Mouse (Mus musculus) erythroblast, embryonic 14.5 days (primary cell): ENCODE measurements around the gene Tph1. TPM values are rescaled to one million over a fixed set of nuclear protein-coding genes. Genes with fewer than 3 reads are reported as not detected.
A peak's percentile ranks its signal among the peaks of the same experiment; 100 is the strongest.

ENCODE experiments used
- H3K27me3 ChIP-seq: 2 replicates; pipeline ENCODE4 v1.6.1; 2012; ENCODE audit warnings: inconsistent platforms; ENCODE audit not compliant: control insufficient read depth
- H3K36me3 ChIP-seq: 2 replicates; pipeline ENCODE4 v1.6.1; 2012; ENCODE audit warnings: mild to moderate bottlenecking, inconsistent platforms; ENCODE audit not compliant: control insufficient read depth
- H3K4me1 ChIP-seq: 2 replicates; pipeline ENCODE4 v1.6.1; 2012; ENCODE audit warnings: inconsistent platforms; ENCODE audit not compliant: control insufficient read depth
- H3K4me3 ChIP-seq: replicated peaks from 2 replicates; pipeline ENCODE3; 2012; ENCODE audit warnings: moderate library complexity, mild to moderate bottlenecking, inconsistent platforms
- H3K9me3 ChIP-seq: 2 replicates; pipeline ENCODE4 v1.6.1; 2012; ENCODE audit warnings: low read length, inconsistent platforms, mixed read lengths; ENCODE audit not compliant: control insufficient read depth
- GATA1 ChIP-seq: IDR thresholded peaks from 2 replicates; pipeline ENCODE4 v1.6.1; 2012; ENCODE audit warnings: low read length, inconsistent platforms, mixed read lengths
- TAL1 ChIP-seq: IDR thresholded peaks from 3 replicates; pipeline ENCODE4 v1.6.1; 2012; ENCODE audit warnings: low read length, inconsistent platforms, mixed read lengths
- polyA plus RNA-seq: library from polyadenylated mRNA; stranded (reverse); fragments of >175 nt; gene quantifications from 2 replicates; pipeline ENCODE4 v1.2.3, GENCODE M21; 2012

Gene Tph1
- polyA plus RNA-seq = not detected in 2 replicates

DNA sequence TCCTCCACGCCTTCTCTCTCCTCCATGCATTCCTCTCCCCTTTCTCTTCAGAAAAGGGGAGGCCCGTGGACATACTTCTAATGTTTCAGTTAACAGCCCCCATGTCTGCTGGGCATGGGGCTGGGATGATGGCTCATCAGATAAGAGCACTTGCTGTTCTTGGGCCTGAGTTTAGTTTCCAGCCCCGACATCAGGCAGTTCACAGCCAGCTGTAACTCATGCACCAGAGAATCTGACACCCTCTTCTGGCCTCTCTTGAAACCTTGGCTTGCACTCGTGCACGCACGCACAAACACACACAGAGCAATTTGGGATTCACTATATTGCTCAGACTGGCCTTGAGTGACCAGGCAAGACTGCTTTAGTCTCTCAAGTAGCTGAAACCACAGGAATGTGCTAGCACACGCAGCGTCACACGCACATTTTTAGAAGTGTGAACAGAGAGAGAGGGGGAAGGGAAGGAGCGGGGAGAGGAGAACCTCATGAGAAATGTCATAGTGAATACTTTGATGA, at the start of gene Tph1:
Gene Tph1, minus strand, starts transcription at position 378 of the 513 bp plus-strand sequence.
- Histone ChIP-seq H3K27me3 (peaks cover 17% of the 10 kb centered on the region), H3K4me3 (no peak within 1 kb of the TSS), H3K36me3 (no peaks in the 10 kb centered on the region), H3K4me1 (no peaks in the 10 kb centered on the region), H3K9me3 (no peaks in the 10 kb centered on the region)
- no peak for TF ChIP-seq GATA1
- no peak for TF ChIP-seq TAL1

GRCm38 (mm10) chr7:46720460-46720859, 48.1 kb upstream of the Tph1 start:
- Histone ChIP-seq H3K4me1 (no peaks in the 10 kb centered on the region), H3K27me3 (no peaks in the 10 kb centered on the region), H3K9me3 (no peaks in the 10 kb centered on the region), H3K4me3 (no peak overlapping the region), H3K36me3 (no peaks in the 10 kb centered on the region)
- no peak for TF ChIP-seq TAL1
- TF ChIP-seq GATA1 = no peak

GRCm38 (mm10) chr7:46719526-46719925, 47.2 kb upstream of the Tph1 start:
- no peaks in the 10 kb centered on the region for H3K27me3 ChIP-seq
- no peaks in the 10 kb centered on the region for H3K36me3 ChIP-seq
- no peak overlapping the region for H3K4me3 ChIP-seq
- H3K9me3 ChIP-seq = no peaks in the 10 kb centered on the region
- TF ChIP-seq GATA1 = no peak
- no peak for TF ChIP-seq TAL1
- H3K4me1 ChIP-seq = no peaks in the 10 kb centered on the region

DNA sequence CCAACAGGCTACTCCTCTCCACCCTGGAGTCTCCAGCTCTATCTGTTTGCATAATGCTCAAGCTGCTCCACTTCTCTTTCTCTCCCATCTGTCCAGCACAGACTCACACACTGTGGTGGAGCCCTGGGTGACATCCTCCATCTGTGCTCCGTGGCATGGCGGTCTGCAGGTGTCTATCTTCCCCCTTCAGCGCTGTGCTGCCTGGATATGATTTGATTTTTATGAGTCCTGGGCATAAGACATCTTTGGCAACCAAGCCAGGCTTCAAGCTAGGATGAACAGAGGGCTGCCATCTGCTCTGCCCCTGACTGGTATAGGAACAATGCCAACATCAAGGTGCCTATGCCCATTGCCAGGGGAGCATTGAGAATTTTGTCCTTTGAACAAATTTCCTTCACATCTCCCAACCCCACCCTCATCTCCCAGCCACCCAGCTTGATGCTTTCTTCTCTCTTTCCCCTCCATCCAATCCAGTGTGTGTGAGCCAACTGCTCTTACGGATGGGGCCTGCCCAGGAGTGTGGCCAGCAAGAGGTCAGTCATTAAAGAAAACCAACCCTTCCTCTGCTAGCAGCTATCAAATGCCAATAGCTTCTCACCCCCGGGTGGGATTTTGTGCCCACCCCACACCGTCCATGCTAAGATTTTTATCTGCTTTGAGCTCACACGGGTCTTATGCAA, 46.4 kb upstream of the Tph1 start:
- TF ChIP-seq GATA1 (no peak), TAL1 (no peak)
- no peaks in the 10 kb centered on the region for H3K27me3 ChIP-seq
- no peaks in the 10 kb centered on the region for H3K9me3 ChIP-seq
- no peak overlapping the region for H3K4me3 ChIP-seq
- H3K4me1 ChIP-seq = no peaks in the 10 kb centered on the region
- no peaks in the 10 kb centered on the region for H3K36me3 ChIP-seq

DNA sequence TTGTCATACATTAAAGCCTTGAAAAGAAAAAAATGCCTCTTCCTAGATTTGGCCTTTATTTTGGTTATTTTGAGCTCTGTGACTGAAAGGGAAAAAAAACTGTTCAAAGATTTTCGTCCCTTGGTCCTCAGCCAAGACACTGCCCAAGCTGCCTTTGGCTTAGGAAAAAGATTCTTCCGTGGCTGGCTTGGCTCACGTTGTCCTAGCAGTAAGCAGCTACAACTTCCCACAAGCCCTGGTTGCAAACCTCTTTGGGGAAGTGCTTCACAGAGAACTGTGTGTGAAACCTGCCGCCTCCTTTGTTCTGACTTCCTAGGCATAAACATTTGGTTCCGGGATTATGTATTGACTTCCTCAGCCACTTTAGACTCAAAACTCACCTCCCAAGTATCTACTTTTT, 44.6 kb upstream of the Tph1 start:
- TF ChIP-seq TAL1 (no peak), GATA1 (no peak)
- Histone ChIP-seq H3K36me3 (no peaks in the 10 kb centered on the region), H3K4me1 (no peaks in the 10 kb centered on the region), H3K27me3 (0 out of 2 replicates have a peak, but pooled peaks cover 3% of the 10 kb centered on the region), H3K4me3 (no peak overlapping the region), H3K9me3 (no peaks in the 10 kb centered on the region)

DNA sequence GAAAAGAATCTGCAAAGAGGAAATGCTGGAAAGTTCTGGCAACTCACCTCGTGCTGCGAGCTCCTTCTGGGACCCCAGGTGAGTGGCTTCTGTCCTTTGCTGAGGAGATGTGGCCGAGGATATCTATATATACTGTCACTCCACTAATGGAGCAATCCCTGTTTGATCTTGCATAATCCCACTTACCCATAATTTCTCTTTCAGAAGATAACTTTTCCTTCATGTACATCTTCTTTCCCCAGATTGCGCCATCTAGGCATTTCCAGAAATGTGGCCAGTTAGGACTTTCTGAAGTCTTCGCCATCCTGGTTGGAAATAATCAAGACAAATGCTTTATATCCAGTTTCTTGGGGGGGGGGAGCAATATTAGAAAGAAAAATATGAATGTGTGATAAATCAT, 43.3 kb upstream of the Tph1 start, which contains the start of gene Saa3:
Gene Saa3, minus strand, starts transcription at position 101 of the 400 bp plus-strand sequence.
- TF ChIP-seq TAL1 = no peak
- TF ChIP-seq GATA1 = no peak
- Histone ChIP-seq H3K4me1 (peaks cover 2% of the 10 kb centered on the region), H3K36me3 (no peaks in the 10 kb centered on the region)

DNA sequence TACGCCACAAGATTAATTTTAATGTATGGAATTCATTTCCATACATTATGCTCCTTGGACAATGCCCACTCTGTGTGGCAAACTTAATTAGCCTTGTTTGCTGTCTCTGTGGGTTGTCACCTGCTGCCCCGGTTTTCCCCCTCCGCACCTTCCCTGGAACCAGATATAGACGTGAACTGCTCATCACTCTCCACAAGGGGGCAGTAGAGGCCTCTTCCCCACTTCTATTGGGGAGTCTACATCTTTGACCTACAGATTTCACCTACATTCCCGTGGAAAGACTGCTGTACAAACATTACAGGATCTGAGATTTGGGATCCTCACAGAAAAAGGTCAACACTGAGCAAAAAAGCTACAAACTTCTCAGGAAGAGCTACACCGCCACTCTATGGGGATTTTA, 42.2 kb upstream of the Tph1 start:
- no peaks in the 10 kb centered on the region for H3K9me3 ChIP-seq
- H3K27me3 ChIP-seq = 0 out of 2 replicates have a peak, but pooled peaks cover 3% of the 10 kb centered on the region
- no peak overlapping the region for H3K4me3 ChIP-seq
- H3K36me3 ChIP-seq = no peaks in the 10 kb centered on the region
- peaks cover 5% of the 10 kb centered on the region for H3K4me1 ChIP-seq
- no peak for TF ChIP-seq TAL1
- TF ChIP-seq GATA1 = no peak

More for the DNA sequence above, 43.3 kb upstream of the Tph1 start, which contains the start of gene Saa3:
- Histone ChIP-seq H3K9me3 (no peaks in the 10 kb centered on the region), H3K4me3 (no peak within 1 kb of the TSS), H3K27me3 (0 out of 2 replicates have a peak, but pooled peaks cover 3% of the 10 kb centered on the region)

DNA sequence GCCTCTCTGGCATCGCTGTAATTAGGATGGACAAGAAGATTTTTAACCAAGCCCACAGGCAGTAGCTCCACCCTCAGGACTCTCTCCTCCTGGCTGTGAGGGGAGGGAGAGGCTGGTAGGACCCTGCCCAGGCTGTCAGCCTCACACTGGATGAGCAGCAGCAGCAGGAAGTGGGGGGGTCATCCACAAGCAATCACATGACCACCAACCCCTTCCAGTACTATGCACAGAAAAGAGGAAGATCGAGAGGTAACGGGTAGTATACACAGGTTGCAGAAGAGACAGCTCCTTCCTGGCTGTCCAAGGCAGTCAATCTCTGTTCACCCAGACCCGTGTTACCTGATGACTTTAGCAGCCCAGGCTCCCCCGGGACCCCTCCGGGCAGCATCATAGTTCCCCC, 39.9 kb upstream of the Tph1 start:
- Histone ChIP-seq H3K4me3 (no peak overlapping the region), H3K36me3 (peaks cover 13% of the 10 kb centered on the region), H3K4me1 (peaks cover 14% of the 10 kb centered on the region), H3K27me3 (0 out of 2 replicates have a peak, but pooled peaks cover 3% of the 10 kb centered on the region), H3K9me3 (no peaks in the 10 kb centered on the region)
- TF ChIP-seq GATA1 (no peak), TAL1 (no peak)

- TF ChIP-seq TAL1 = no peak
- no peak for TF ChIP-seq GATA1
- Histone ChIP-seq H3K36me3 (peaks cover 31% of the 10 kb centered on the region), H3K9me3 (no peaks in the 10 kb centered on the region), H3K4me1 (peaks cover 14% of the 10 kb centered on the region), H3K4me3 (peak within 1 kb of the TSS; percentile 90), H3K27me3 (0 out of 2 replicates have a peak, but pooled peaks cover 3% of the 10 kb centered on the region)
Measured at GRCm38 (mm10) chr7:46710390-46710844, 38.1 kb upstream of the Tph1 start, which contains the start of gene Saal1. Gene Saal1 (minus strand): TSS chr7:46710680.
